28 mouse cellular contexts compared by ENCODE assay signal in the genomic region with DNA sequence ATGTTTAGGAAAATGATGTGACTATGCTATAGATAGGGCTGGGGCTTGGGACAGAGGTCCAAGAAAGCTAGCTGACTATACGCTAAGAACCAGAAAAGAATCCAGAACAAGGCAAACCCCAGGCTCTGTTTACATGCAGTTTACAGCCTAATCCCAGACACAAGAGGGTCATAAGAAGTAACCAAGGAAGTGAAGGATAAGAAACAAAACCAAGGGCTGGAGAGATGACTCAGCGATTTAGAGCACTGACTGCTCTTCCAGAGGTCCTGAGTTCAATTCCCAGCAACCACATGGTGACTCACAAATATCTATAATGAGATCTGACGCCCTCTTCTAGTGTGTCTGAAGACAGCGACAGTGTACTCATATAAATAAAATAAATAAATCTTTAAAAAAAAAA. TPM values are rescaled to one million over a fixed set of nuclear protein-coding genes. Genes with fewer than 3 reads are reported as not detected.
DNase-seq lines count a peak whose midpoint lies in the region; ATAC-seq and TF ChIP-seq lines count a peak whose summit lies in the region.
"Had no signal": no experiment of that assay in that cellular context is flagged by ENCODE, and none has a peak within 500 bp of the region (broad histone marks: within the 10 kb centered on the region; RNA-seq: fewer than 3 reads in every experiment).

No protein-coding gene starts in this region.

- peaks cover 18% of the 10 kb centered on the region for H3K4me1 ChIP-seq in liver, embryonic 11.5 days (replicated peaks; ENCODE audit: control insufficient read depth, insufficient read depth, low read length)
- H3K4me1 ChIP-seq in liver, postnatal 0 days (ENCODE audit: insufficient read depth): peaks cover 22% of the 10 kb centered on the region
- peaks cover 7 to 15% of the 10 kb centered on the region in 2 experiments for H3K4me1 ChIP-seq in MEL (ENCODE audit: control insufficient read depth in 1 of 2, insufficient read depth in 2 of 2, low read length in 2 of 2)
- H3K4me1 ChIP-seq in liver, embryonic 15.5 days (replicated peaks): peaks cover 53% of the 10 kb centered on the region
- peaks cover 11% of the 10 kb centered on the region; the same call in 1 of the 2 replicates for H3K4me1 ChIP-seq in hindbrain, embryonic 10.5 days (replicated peaks)

- H3K27me3 ChIP-seq in liver, embryonic 11.5 days (replicated peaks; ENCODE audit: control insufficient read depth, insufficient read depth, low read length): no peaks in the 10 kb centered on the region
- H3K27me3 ChIP-seq in liver, postnatal 0 days (ENCODE audit: insufficient read depth, low read length): no peaks in the 10 kb centered on the region
- no peaks in the 10 kb centered on the region for H3K27me3 ChIP-seq in MEL (ENCODE audit: control insufficient read depth in 1 of 2, insufficient read depth in 2 of 2, low read length in 2 of 2)
- H3K27me3 ChIP-seq in liver, embryonic 15.5 days: no peaks in the 10 kb centered on the region
- no peaks in the 10 kb centered on the region for H3K27me3 ChIP-seq in hindbrain, embryonic 10.5 days (ENCODE audit: insufficient read depth, poor library complexity, severe bottlenecking)
- H3K27me3 ChIP-seq: CH12.LX; heart, embryonic 12.5 days; heart, embryonic 15.5 days; hindbrain, embryonic 12.5 days; hindbrain, embryonic 15.5 days; Patski had no signal

- no peaks in the 10 kb centered on the region for H3K9me3 ChIP-seq in liver, embryonic 11.5 days (ENCODE audit: control insufficient read depth, low read length)
- H3K9me3 ChIP-seq in liver, postnatal 0 days (ENCODE audit: low read length): no peaks in the 10 kb centered on the region
- no peaks in the 10 kb centered on the region for H3K9me3 ChIP-seq in MEL (replicated peaks; ENCODE audit: insufficient read depth, low read length)
- no peaks in the 10 kb centered on the region for H3K9me3 ChIP-seq in liver, embryonic 15.5 days (replicated peaks)
- H3K9me3 ChIP-seq in hindbrain, embryonic 10.5 days: no peaks in the 10 kb centered on the region
- H3K9me3 ChIP-seq: heart, embryonic 12.5 days; heart, embryonic 15.5 days; hindbrain, embryonic 12.5 days; hindbrain, embryonic 15.5 days had no signal

- no peak overlapping the region for H3K9ac ChIP-seq in liver, embryonic 11.5 days (ENCODE audit: low read depth, low read length)
- no peak overlapping the region for H3K9ac ChIP-seq in liver, postnatal 0 days (replicated peaks)
- H3K9ac ChIP-seq in MEL (ENCODE audit: control insufficient read depth, low read depth, low read length, poor library complexity, severe bottlenecking): no peak overlapping the region
- no peak overlapping the region for H3K9ac ChIP-seq in liver, embryonic 15.5 days
- H3K9ac ChIP-seq: forebrain, postnatal 0 days; heart, embryonic 12.5 days; heart, embryonic 15.5 days; hindbrain, embryonic 12.5 days; hindbrain, embryonic 15.5 days had no signal

- WGBS in liver, embryonic 11.5 days: 63% methylated on average over 4 of the region's 4 CpGs
- 69% methylated on average over 4 of the region's 4 CpGs for WGBS in liver, postnatal 0 days (ENCODE audit: insufficient replicate concordance)
- WGBS in liver, embryonic 15.5 days (ENCODE audit: insufficient replicate concordance): 58% methylated on average over 4 of the region's 4 CpGs
- 80% methylated on average over 4 of the region's 4 CpGs for WGBS in hindbrain, embryonic 10.5 days

- no peak for ATAC-seq in liver, embryonic 11.5 days (replicated peaks; ENCODE audit: low FRiP score)
- ATAC-seq in liver, postnatal 0 days: no peak
- no peak for ATAC-seq in liver, embryonic 15.5 days (ENCODE audit: insufficient read depth)
- ATAC-seq in monocyte, adult 5-6 weeks (replicated peaks; ENCODE audit: insufficient number of reproducible peaks, low FRiP score, low TSS enrichment, poor library complexity, severe bottlenecking): no peak
- ATAC-seq in granulocyte monocyte progenitor cell, adult 5-6 weeks (replicated peaks; ENCODE audit: poor library complexity, severe bottlenecking): no peak
- ATAC-seq: forebrain, embryonic 14.5 days; forebrain, postnatal 0 days; intestine, postnatal 0 days; Patski had no signal

- no peak for TF ChIP-seq RAD21 in MEL (IDR thresholded peaks at IDR 0.05; ENCODE audit: low read depth, low read length)

- no peak overlapping the region for H3K4me3 ChIP-seq in liver, embryonic 11.5 days (ENCODE audit: low read depth, low read length)
- H3K4me3 ChIP-seq in liver, postnatal 0 days (ENCODE audit: low read depth, low read length): no peak overlapping the region
- H3K4me3 ChIP-seq in MEL (ENCODE audit: control insufficient read depth in 1 of 2, insufficient read depth in 1 of 2, low read depth in 2 of 2, low read length in 2 of 2): peak overlapping the region in 1 of 2 experiments; percentile 58; a peak in 2 of 4 replicates
- no peak overlapping the region for H3K4me3 ChIP-seq in liver, embryonic 15.5 days (replicated peaks)
- no peak overlapping the region for H3K4me3 ChIP-seq in hindbrain, embryonic 10.5 days
- H3K4me3 ChIP-seq: gastrocnemius, adult 2 months; heart, embryonic 12.5 days; heart, embryonic 15.5 days; hindbrain, embryonic 12.5 days; hindbrain, embryonic 15.5 days had no signal

- no peak for TF ChIP-seq CTCF in liver, postnatal 0 days (IDR thresholded peaks at IDR 0.05; ENCODE audit: low read depth)
- no peak for TF ChIP-seq CTCF in MEL (IDR thresholded peaks at IDR 0.05 in 2 of 3, conservative IDR thresholded peaks at IDR 0.05 in 1 of 3; ENCODE audit: control insufficient read depth in 1 of 3, insufficient read depth in 1 of 3, low read depth in 2 of 3, low read length in 3 of 3, poor library complexity in 1 of 3, severe bottlenecking in 1 of 3)

- H3K36me3 ChIP-seq in liver, embryonic 11.5 days (ENCODE audit: control insufficient read depth, insufficient read depth, low read length): no peaks in the 10 kb centered on the region
- H3K36me3 ChIP-seq in liver, postnatal 0 days (replicated peaks; ENCODE audit: insufficient read depth, low read length): no peaks in the 10 kb centered on the region
- peaks cover 0 to 21% of the 10 kb centered on the region in 2 experiments; a peak in 2 of 4 replicates for H3K36me3 ChIP-seq in MEL (ENCODE audit: control insufficient read depth in 1 of 2, insufficient read depth in 2 of 2, low read length in 2 of 2)
- no peaks in the 10 kb centered on the region for H3K36me3 ChIP-seq in liver, embryonic 15.5 days (replicated peaks)
- no peaks in the 10 kb centered on the region for H3K36me3 ChIP-seq in hindbrain, embryonic 10.5 days
- H3K36me3 ChIP-seq: heart, embryonic 12.5 days; heart, embryonic 15.5 days; hindbrain, embryonic 12.5 days; hindbrain, embryonic 15.5 days had no signal

- DNase-seq in liver, embryonic 11.5 days (ENCODE audit: low spot score): no peak
- no peak for DNase-seq in liver, postnatal 0 days
- DNase-seq in 3T3-L1 (ENCODE audit: low read depth, low spot score) (peak; percentile 49), MEL (ENCODE audit: low read depth, low spot score) (peak; percentile 75)
- DNase-seq in hindbrain, embryonic 10.5 days (ENCODE audit: low spot score): no peak
- DNase-seq: adrenal gland, postnatal 10 days; adrenal gland, postnatal 36 days; B cell, adult 2 months; cerebellum, adult 18-20 months; cerebellum, postnatal 10 days; cerebellum, postnatal 36 days; forebrain, postnatal 0 days; gastrocnemius, adult 2 months; gastrocnemius, postnatal 14 days; heart, adult 18-20 months; heart, postnatal 10 days; heart, postnatal 4 days had no signal

- TF ChIP-seq EP300 in liver, postnatal 0 days (IDR thresholded peaks at IDR 0.05; ENCODE audit: low read depth): no peak
- TF ChIP-seq EP300 in MEL (IDR thresholded peaks at IDR 0.05; ENCODE audit: low read depth in 1 of 2, low read length in 2 of 2): no peak

- peak overlapping the region; percentile 8; the same call in 1 of the 2 replicates for H3K27ac ChIP-seq in liver, embryonic 11.5 days (ENCODE audit: low read depth, low read length)
- no peak overlapping the region for H3K27ac ChIP-seq in liver, postnatal 0 days (ENCODE audit: low read depth)
- peak overlapping the region; percentile 44; the same call in 1 of the 2 replicates for H3K27ac ChIP-seq in MEL (ENCODE audit: control insufficient read depth, low read depth, low read length)
- H3K27ac ChIP-seq in liver, embryonic 15.5 days (replicated peaks): peak overlapping the region; percentile 34
- H3K27ac ChIP-seq in hindbrain, embryonic 10.5 days: no peak overlapping the region
- H3K27ac ChIP-seq: gastrocnemius, adult 2 months; heart, embryonic 15.5 days; hindbrain, embryonic 12.5 days; hindbrain, embryonic 15.5 days had no signal

- H3K79me2 ChIP-seq in MEL (ENCODE audit: control insufficient read depth, insufficient read depth, low read length, poor library complexity): peaks cover 15% of the 10 kb centered on the region

- H3K4me2 ChIP-seq in liver, embryonic 11.5 days: no peak overlapping the region
- H3K4me2 ChIP-seq in liver, postnatal 0 days (ENCODE audit: low read depth, low read length): no peak overlapping the region
- H3K4me2 ChIP-seq in liver, embryonic 15.5 days: no peak overlapping the region
- H3K4me2 ChIP-seq: heart, embryonic 12.5 days; heart, embryonic 15.5 days; hindbrain, embryonic 12.5 days; hindbrain, embryonic 15.5 days had no signal

- no peak for TF ChIP-seq POLR2A in MEL (IDR thresholded peaks at IDR 0.05; ENCODE audit: control insufficient read depth in 1 of 2, insufficient read depth in 1 of 2, low read depth in 1 of 2, low read length in 2 of 2, poor library complexity in 1 of 2)

RNA-seq across cellular contexts. Expression of a gene that starts 3.7 kb away (rescaled TPM):
- 74.2 and 82.2 TPM in 2 replicates for polyA plus RNA-seq in liver, embryonic 11.5 days (2014; fragmentation: Nextera tagmentation; extraction: Ambion mirVana)
- 30.3 and 36.7 TPM in 2 replicates for polyA plus RNA-seq in liver, postnatal 0 days (2015; fragmentation: Nextera tagmentation; extraction: Ambion mirVana)
- total RNA-seq in MEL (2012; rRNA removed): 20.3 and 23.1 TPM in 2 replicates
- polyA plus RNA-seq in MEL (2012; ENCODE audit: insufficient read depth in 1 of 2, insufficient read length in 2 of 2, low read depth in 1 of 2, low replicate concordance in 2 of 2, missing spikeins in 1 of 2): 100 to 1,000 TPM in 1 of 2 experiments, 10 to 100 TPM in 1; 52.0 to 127 TPM
- polyA plus RNA-seq in liver, embryonic 15.5 days (2015; fragmentation: Nextera tagmentation; extraction: Ambion mirVana): 71.4 and 71.9 TPM in 2 replicates
- total RNA-seq in monocyte, adult 5-6 weeks (2017): 48.9 to 70.6 TPM (median 59.7 TPM) in 3 replicates
- polyA plus RNA-seq in hindbrain, embryonic 10.5 days (2016; fragmentation: Nextera tagmentation; extraction: Ambion mirVana): 52.2 and 62.8 TPM in 2 replicates
- total RNA-seq in granulocyte monocyte progenitor cell, adult 5-6 weeks (2014; fragmentation: Nextera tagmentation): 61.0 and 70.7 TPM in 2 replicates
- 46.5 and 47.8 TPM in 2 replicates for total RNA-seq in granulocyte monocyte progenitor cell, adult 5-6 weeks (2017)

RNA-seq across cellular contexts. Expression of a gene that starts 18.1 kb away (rescaled TPM):
- polyA plus RNA-seq in liver, embryonic 11.5 days (2014; fragmentation: Nextera tagmentation; extraction: Ambion mirVana): 11.4 and 13.4 TPM in 2 replicates
- polyA plus RNA-seq in liver, postnatal 0 days (2015; fragmentation: Nextera tagmentation; extraction: Ambion mirVana): 8.2 and 9.0 TPM in 2 replicates
- total RNA-seq in MEL (2012; rRNA removed): 6.3 and 7.8 TPM in 2 replicates
- 1 to 10 TPM in 1 of 2 experiments, not detected in 1; 6.8 TPM for polyA plus RNA-seq in MEL (2012; ENCODE audit: insufficient read depth in 1 of 2, insufficient read length in 2 of 2, low read depth in 1 of 2, low replicate concordance in 2 of 2, missing spikeins in 1 of 2)
- polyA plus RNA-seq in liver, embryonic 15.5 days (2015; fragmentation: Nextera tagmentation; extraction: Ambion mirVana): 18.5 and 20.1 TPM in 2 replicates
- 29.6 to 34.1 TPM (median 31.8 TPM) in 3 replicates for total RNA-seq in monocyte, adult 5-6 weeks (2017)
- polyA plus RNA-seq in hindbrain, embryonic 10.5 days (2016; fragmentation: Nextera tagmentation; extraction: Ambion mirVana): 5.2 and 8.2 TPM in 2 replicates
- 11.8 and 12.5 TPM in 2 replicates for total RNA-seq in granulocyte monocyte progenitor cell, adult 5-6 weeks (2014; fragmentation: Nextera tagmentation)
- total RNA-seq in granulocyte monocyte progenitor cell, adult 5-6 weeks (2017): 9.0 and 10.1 TPM in 2 replicates

RNA-seq across cellular contexts. Expression of a gene that starts 19.1 kb away (rescaled TPM):
- 0.48 and 0.65 TPM in 2 replicates for polyA plus RNA-seq in liver, embryonic 11.5 days (2014; fragmentation: Nextera tagmentation; extraction: Ambion mirVana)
- polyA plus RNA-seq in liver, postnatal 0 days (2015; fragmentation: Nextera tagmentation; extraction: Ambion mirVana): 2.6 and 3.0 TPM in 2 replicates
- 1.3 and 2.0 TPM in 2 replicates for total RNA-seq in MEL (2012; rRNA removed)
- 1 to 10 TPM in 1 of 2 experiments, not detected in 1; 1.3 TPM for polyA plus RNA-seq in MEL (2012; ENCODE audit: insufficient read depth in 1 of 2, insufficient read length in 2 of 2, low read depth in 1 of 2, low replicate concordance in 2 of 2, missing spikeins in 1 of 2)
- 1.4 TPM in 2 replicates for polyA plus RNA-seq in liver, embryonic 15.5 days (2015; fragmentation: Nextera tagmentation; extraction: Ambion mirVana)
- 1.2 to 2.9 TPM in 2 of 3 replicates, not detected in the other for total RNA-seq in monocyte, adult 5-6 weeks (2017)
- 0.24 and 0.52 TPM in 2 replicates for polyA plus RNA-seq in hindbrain, embryonic 10.5 days (2016; fragmentation: Nextera tagmentation; extraction: Ambion mirVana)
- total RNA-seq in granulocyte monocyte progenitor cell, adult 5-6 weeks (2014; fragmentation: Nextera tagmentation): not detected in 2 replicates
- total RNA-seq in granulocyte monocyte progenitor cell, adult 5-6 weeks (2017): 0.26 TPM in 1 of 2 replicates, not detected in the other

Comparison
In these comparisons a context has a peak if more than half of its experiments do, and no peak if none do; other contexts are left out.
1. H3K27ac ChIP-seq: peak in liver, embryonic 11.5 days (single experiment), MEL (single experiment) and liver, embryonic 15.5 days (single experiment); none in liver, postnatal 0 days (single experiment) and hindbrain, embryonic 10.5 days (single experiment).
2. DNase-seq: peak in 3T3-L1 (single experiment) and MEL (single experiment); none in liver, embryonic 11.5 days (single experiment), liver, postnatal 0 days (single experiment) and hindbrain, embryonic 10.5 days (single experiment).